Mouse (Mus musculus): ENCODE data around the gene Oat. TPM values are rescaled to one million over a fixed set of nuclear protein-coding genes. Genes with fewer than 3 reads are reported as not detected.

Oat gene
- polyA plus RNA-seq, 1 experiment from 2014 or later: 222 TPM

- peak within 1 kb of the TSS; percentile 70 for H3K4me2 ChIP-seq (ENCODE audit: low read depth, low read length)
- 7% methylated on average over 44 of the region's 44 CpGs for WGBS
- H3K36me3 ChIP-seq (ENCODE audit: control insufficient read depth, insufficient read depth): no peaks in the 10 kb centered on the region
- no peaks in the 10 kb centered on the region for H3K9me3 ChIP-seq (replicated peaks; ENCODE audit: control insufficient read depth, low read length)
- H3K27me3 ChIP-seq (ENCODE audit: control insufficient read depth, insufficient read depth, low read length): no peaks in the 10 kb centered on the region
- peak within 1 kb of the TSS; percentile 73 for H3K9ac ChIP-seq (ENCODE audit: low read length)
- H3K27ac ChIP-seq (ENCODE audit: low read length): peak within 1 kb of the TSS; percentile 37
- H3K4me3 ChIP-seq (ENCODE audit: low read length): peak within 1 kb of the TSS; percentile 66
- H3K4me1 ChIP-seq (ENCODE audit: control insufficient read depth, insufficient read depth, low read length): peaks cover 7% of the 10 kb centered on the region; the same call in 1 of the 2 replicates
- peak; percentile 83 for ATAC-seq (replicated peaks; ENCODE audit: extremely low read depth, insufficient read depth, low FRiP score)
Observed at GRCm38 (mm10) chr7:132610468-132611318, 34.5 kb upstream of the Oat start, which contains the start of gene Lhpp. Lhpp (plus strand) TSS chr7:132610638.

- H3K36me3 ChIP-seq (ENCODE audit: control insufficient read depth, insufficient read depth): no peaks in the 10 kb centered on the region
- H3K9ac ChIP-seq (ENCODE audit: low read length): no peak overlapping the region
- no peak overlapping the region for H3K4me2 ChIP-seq (ENCODE audit: low read depth, low read length)
- H3K4me1 ChIP-seq (ENCODE audit: control insufficient read depth, insufficient read depth, low read length): peaks cover 4% of the 10 kb centered on the region; the same call in 1 of the 2 replicates
- WGBS: 85% methylated on average over 4 of the region's 4 CpGs
- no peaks in the 10 kb centered on the region for H3K9me3 ChIP-seq (replicated peaks; ENCODE audit: control insufficient read depth, low read length)
- H3K4me3 ChIP-seq (ENCODE audit: low read length): no peak overlapping the region
- H3K27me3 ChIP-seq (ENCODE audit: control insufficient read depth, insufficient read depth, low read length): peaks cover 4% of the 10 kb centered on the region; the same call in 1 of the 2 replicates
- no peak overlapping the region for H3K27ac ChIP-seq (ENCODE audit: low read length)
- ATAC-seq (replicated peaks; ENCODE audit: extremely low read depth, insufficient read depth, low FRiP score): no peak
Observed at GRCm38 (mm10) chr7:132608316-132609020, 32.3 kb upstream of the Oat start.

GRCm38 (mm10) chr7:132605689-132606088, 29.5 kb upstream of the Oat start:
- Histone ChIP-seq H3K9ac (ENCODE audit: low read length) (no peak overlapping the region), H3K27me3 (ENCODE audit: control insufficient read depth, insufficient read depth, low read length) (peaks cover 26% of the 10 kb centered on the region), H3K36me3 (ENCODE audit: control insufficient read depth, insufficient read depth) (no peaks in the 10 kb centered on the region), H3K9me3 (replicated peaks; ENCODE audit: control insufficient read depth, low read length) (no peaks in the 10 kb centered on the region), H3K4me3 (ENCODE audit: low read length) (no peak overlapping the region), H3K27ac (ENCODE audit: low read length) (no peak overlapping the region), H3K4me2 (ENCODE audit: low read depth, low read length) (no peak overlapping the region), H3K4me1 (ENCODE audit: control insufficient read depth, insufficient read depth, low read length) (peaks cover 2% of the 10 kb centered on the region; the same call in 1 of the 2 replicates)
- no peak for ATAC-seq (replicated peaks; ENCODE audit: extremely low read depth, insufficient read depth, low FRiP score)
- 56% methylated on average over 5 of the region's 5 CpGs for WGBS

GRCm38 (mm10) chr7:132604720-132605119, 28.5 kb upstream of the Oat start:
- Histone ChIP-seq H3K9ac (ENCODE audit: low read length) (no peak overlapping the region), H3K27me3 (ENCODE audit: control insufficient read depth, insufficient read depth, low read length) (peaks cover 36% of the 10 kb centered on the region), H3K27ac (ENCODE audit: low read length) (no peak overlapping the region), H3K4me1 (ENCODE audit: control insufficient read depth, insufficient read depth, low read length) (peaks cover 3% of the 10 kb centered on the region; the same call in 1 of the 2 replicates), H3K4me3 (ENCODE audit: low read length) (no peak overlapping the region), H3K36me3 (ENCODE audit: control insufficient read depth, insufficient read depth) (no peaks in the 10 kb centered on the region), H3K9me3 (replicated peaks; ENCODE audit: control insufficient read depth, low read length) (no peaks in the 10 kb centered on the region), H3K4me2 (ENCODE audit: low read depth, low read length) (no peak overlapping the region)
- WGBS: 85% methylated on average over 4 of the region's 4 CpGs
- ATAC-seq (replicated peaks; ENCODE audit: extremely low read depth, insufficient read depth, low FRiP score): no peak

- WGBS: 21% methylated on average over 8 of the region's 8 CpGs
- H3K36me3 ChIP-seq (ENCODE audit: control insufficient read depth, insufficient read depth): no peaks in the 10 kb centered on the region
- H3K27ac ChIP-seq (ENCODE audit: low read length): no peak overlapping the region
- no peaks in the 10 kb centered on the region for H3K9me3 ChIP-seq (replicated peaks; ENCODE audit: control insufficient read depth, low read length)
- H3K9ac ChIP-seq (ENCODE audit: low read length): no peak overlapping the region
- H3K27me3 ChIP-seq (ENCODE audit: control insufficient read depth, insufficient read depth, low read length): peaks cover 73% of the 10 kb centered on the region
- no peak overlapping the region for H3K4me3 ChIP-seq (ENCODE audit: low read length)
- ATAC-seq (replicated peaks; ENCODE audit: extremely low read depth, insufficient read depth, low FRiP score): no peak
- H3K4me1 ChIP-seq (ENCODE audit: control insufficient read depth, insufficient read depth, low read length): peaks cover 24% of the 10 kb centered on the region
- H3K4me2 ChIP-seq (ENCODE audit: low read depth, low read length): no peak overlapping the region
Observed at GRCm38 (mm10) chr7:132600926-132601325, 24.7 kb upstream of the Oat start.

GRCm38 (mm10) chr7:132600026-132600425, 23.8 kb upstream of the Oat start:
- H3K27ac ChIP-seq (ENCODE audit: low read length): no peak overlapping the region
- H3K4me3 ChIP-seq (ENCODE audit: low read length): peak overlapping the region; percentile 44
- peak overlapping the region; percentile 77 for H3K4me2 ChIP-seq (ENCODE audit: low read depth, low read length)
- no peak overlapping the region for H3K9ac ChIP-seq (ENCODE audit: low read length)
- ATAC-seq (replicated peaks; ENCODE audit: extremely low read depth, insufficient read depth, low FRiP score): no peak
- H3K27me3 ChIP-seq (ENCODE audit: control insufficient read depth, insufficient read depth, low read length): peaks cover 77% of the 10 kb centered on the region
- H3K9me3 ChIP-seq (replicated peaks; ENCODE audit: control insufficient read depth, low read length): no peaks in the 10 kb centered on the region
- WGBS: 7% methylated on average over 9 of the region's 9 CpGs
- peaks cover 24% of the 10 kb centered on the region for H3K4me1 ChIP-seq (ENCODE audit: control insufficient read depth, insufficient read depth, low read length)
- no peaks in the 10 kb centered on the region for H3K36me3 ChIP-seq (ENCODE audit: control insufficient read depth, insufficient read depth)

- WGBS: 2% methylated on average over 50 of the region's 52 CpGs
- no peaks in the 10 kb centered on the region for H3K36me3 ChIP-seq (ENCODE audit: control insufficient read depth, insufficient read depth)
- H3K9ac ChIP-seq (ENCODE audit: low read length): 0 out of 2 replicates have a peak within 1 kb of the TSS, but pooled peaks have one; percentile 47
- H3K27me3 ChIP-seq (ENCODE audit: control insufficient read depth, insufficient read depth, low read length): peaks cover 73% of the 10 kb centered on the region
- peaks cover 24% of the 10 kb centered on the region for H3K4me1 ChIP-seq (ENCODE audit: control insufficient read depth, insufficient read depth, low read length)
- H3K9me3 ChIP-seq (replicated peaks; ENCODE audit: control insufficient read depth, low read length): no peaks in the 10 kb centered on the region
- ATAC-seq (replicated peaks; ENCODE audit: extremely low read depth, insufficient read depth, low FRiP score): 0 out of 2 replicates have a peak, but pooled peaks have one; percentile 25
- peak within 1 kb of the TSS; percentile 77 for H3K4me2 ChIP-seq (ENCODE audit: low read depth, low read length)
- H3K27ac ChIP-seq (ENCODE audit: low read length): no peak within 1 kb of the TSS
- H3K4me3 ChIP-seq (ENCODE audit: low read length): peak within 1 kb of the TSS; percentile 44
Observed at GRCm38 (mm10) chr7:132599071-132599975, 23.1 kb upstream of the Oat start, which contains the start of gene Nkx1-2. Nkx1-2 (minus strand) TSS chr7:132599637.

- no peaks in the 10 kb centered on the region for H3K9me3 ChIP-seq (replicated peaks; ENCODE audit: control insufficient read depth, low read length)
- H3K36me3 ChIP-seq (ENCODE audit: control insufficient read depth, insufficient read depth): no peaks in the 10 kb centered on the region
- H3K4me1 ChIP-seq (ENCODE audit: control insufficient read depth, insufficient read depth, low read length): peaks cover 24% of the 10 kb centered on the region
- under 1% methylated on average over 60 of the region's 60 CpGs for WGBS
- peak; percentile 39 for ATAC-seq (replicated peaks; ENCODE audit: extremely low read depth, insufficient read depth, low FRiP score)
- H3K27me3 ChIP-seq (ENCODE audit: control insufficient read depth, insufficient read depth, low read length): peaks cover 68% of the 10 kb centered on the region
- H3K4me2 ChIP-seq (ENCODE audit: low read depth, low read length): peak overlapping the region; percentile 98
- peak overlapping the region; percentile 64 for H3K9ac ChIP-seq (ENCODE audit: low read length)
- peak overlapping the region; percentile 64 for H3K4me3 ChIP-seq (ENCODE audit: low read length)
- H3K27ac ChIP-seq (ENCODE audit: low read length): no peak overlapping the region
Observed at GRCm38 (mm10) chr7:132597251-132598041, 21.2 kb upstream of the Oat start.

All from heart, embryonic 16.5 days (tissue).